Mouse (Mus musculus): ENCODE results near the gene Cdc42ep4.

Cdc42ep4 gene

GRCm38 (mm10) chr11:113683627-113683956, 68.1 kb downstream of the Cdc42ep4 start:
- no peak for DNase-seq (ENCODE audit: low spot score)

GRCm38 (mm10) chr11:113682897-113683626, 68.6 kb downstream of the Cdc42ep4 start:
- peak; percentile 83 for DNase-seq (ENCODE audit: low spot score)

- DNase-seq (ENCODE audit: low spot score) = no peak
These were observed 69.7 kb downstream of the Cdc42ep4 start for GRCm38 (mm10) chr11:113681979-113682378.

- no peak for DNase-seq (ENCODE audit: low spot score)
These were observed 70.7 kb downstream of the Cdc42ep4 start for GRCm38 (mm10) chr11:113680954-113681353.

- DNase-seq (ENCODE audit: low spot score) = no peak
These were observed 73.3 kb downstream of the Cdc42ep4 start for GRCm38 (mm10) chr11:113678373-113678772.

- no peak for DNase-seq (ENCODE audit: low spot score)
These were observed 74.3 kb downstream of the Cdc42ep4 start for GRCm38 (mm10) chr11:113677378-113677777.
